Mouse (Mus musculus) common myeloid progenitor, adult 5-6 weeks (primary cell): ENCODE measurements around the gene Zfp599. TPM values are rescaled to one million over a fixed set of nuclear protein-coding genes. Genes with fewer than 3 reads are reported as not detected.
A peak's percentile ranks its signal among the peaks of the same experiment; 100 is the strongest.
"Not testable (repeated sequence)": the region's sequence is repeated elsewhere in the genome, so short reads cannot be mapped to it uniquely, and the experiment has no call there.

Experiments
- ATAC-seq: replicated peaks from 2 replicates; pipeline ENCODE4 v1.8.0; 2016; ENCODE audit warnings: low read depth, mild to moderate bottlenecking, moderate TSS enrichment, inconsistent platforms; ENCODE audit not compliant: poor library complexity, severe bottlenecking
- total RNA-seq: library from RNA; stranded (forward); fragments of 200-1000, 187-1606 nt; gene quantifications from 2 replicates; pipeline ENCODE4 v1.2.3, GENCODE M21; 2017

The Zfp599 gene
- total RNA-seq = 10.6 and 14.0 TPM in 2 replicates

DNA sequence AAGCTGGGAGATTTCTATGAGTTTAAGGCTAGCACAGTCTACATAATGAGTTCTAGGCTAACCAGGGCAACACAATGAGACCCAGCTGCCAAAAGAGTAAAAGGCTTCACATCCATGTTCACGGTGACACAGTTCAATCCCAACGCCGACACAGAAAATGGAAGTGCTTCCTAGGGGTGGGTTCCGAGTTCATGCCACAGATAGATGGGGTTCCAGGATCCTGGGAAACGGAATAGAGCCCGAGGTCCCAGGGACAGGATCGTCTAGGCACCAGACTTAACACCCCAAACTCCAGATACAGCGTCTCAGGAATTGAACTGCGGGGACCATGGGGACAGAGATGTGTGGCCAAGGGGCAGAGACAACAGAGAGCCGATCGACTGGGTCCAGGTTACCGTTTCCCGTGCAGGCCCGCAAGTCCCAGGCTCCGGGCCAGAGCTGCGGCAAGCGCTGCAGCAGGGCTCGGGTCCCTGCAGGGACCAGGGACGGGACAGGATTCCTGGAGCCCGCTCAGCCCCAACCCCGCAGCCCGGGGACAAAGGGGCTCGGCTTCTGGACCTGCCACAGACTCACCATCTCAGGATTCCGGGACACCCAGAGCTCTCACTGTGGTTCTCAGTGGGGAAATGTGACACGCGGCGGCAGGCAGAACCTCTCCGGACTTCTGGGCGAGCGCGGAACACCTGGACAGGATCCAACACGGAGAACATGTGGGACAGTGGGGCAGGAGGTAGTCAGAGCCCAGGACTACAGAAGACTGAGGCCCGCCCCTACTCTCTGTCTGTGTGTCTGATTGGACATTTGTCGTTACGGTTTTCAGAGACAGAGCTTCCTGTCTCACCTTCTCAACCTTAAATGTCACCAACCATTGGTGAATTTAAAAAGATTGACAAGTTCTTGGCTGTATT, at the start of gene Zfp599:
Gene Zfp599 (minus strand): TSS at position 712 of the 908 bp plus-strand sequence.
- ATAC-seq = peak; percentile 95

DNA sequence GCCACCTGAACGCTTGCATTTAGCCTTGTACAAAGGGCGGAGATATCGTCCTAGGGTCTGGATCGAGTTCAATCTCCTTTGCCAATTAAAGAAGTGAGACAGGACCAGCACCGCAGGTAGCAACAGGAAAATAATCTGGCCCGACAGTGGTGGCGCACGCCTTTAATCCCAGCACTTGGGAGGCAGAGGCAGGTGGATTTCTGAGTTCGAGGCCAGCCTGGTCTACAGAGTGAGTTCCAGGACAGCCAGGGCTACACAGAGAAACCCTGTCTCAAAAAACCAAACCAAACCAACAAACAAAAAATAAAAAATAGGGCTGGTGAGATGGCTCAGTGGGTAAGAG, 48.2 kb upstream of the Zfp599 start:
- ATAC-seq = not testable (repeated sequence)

DNA sequence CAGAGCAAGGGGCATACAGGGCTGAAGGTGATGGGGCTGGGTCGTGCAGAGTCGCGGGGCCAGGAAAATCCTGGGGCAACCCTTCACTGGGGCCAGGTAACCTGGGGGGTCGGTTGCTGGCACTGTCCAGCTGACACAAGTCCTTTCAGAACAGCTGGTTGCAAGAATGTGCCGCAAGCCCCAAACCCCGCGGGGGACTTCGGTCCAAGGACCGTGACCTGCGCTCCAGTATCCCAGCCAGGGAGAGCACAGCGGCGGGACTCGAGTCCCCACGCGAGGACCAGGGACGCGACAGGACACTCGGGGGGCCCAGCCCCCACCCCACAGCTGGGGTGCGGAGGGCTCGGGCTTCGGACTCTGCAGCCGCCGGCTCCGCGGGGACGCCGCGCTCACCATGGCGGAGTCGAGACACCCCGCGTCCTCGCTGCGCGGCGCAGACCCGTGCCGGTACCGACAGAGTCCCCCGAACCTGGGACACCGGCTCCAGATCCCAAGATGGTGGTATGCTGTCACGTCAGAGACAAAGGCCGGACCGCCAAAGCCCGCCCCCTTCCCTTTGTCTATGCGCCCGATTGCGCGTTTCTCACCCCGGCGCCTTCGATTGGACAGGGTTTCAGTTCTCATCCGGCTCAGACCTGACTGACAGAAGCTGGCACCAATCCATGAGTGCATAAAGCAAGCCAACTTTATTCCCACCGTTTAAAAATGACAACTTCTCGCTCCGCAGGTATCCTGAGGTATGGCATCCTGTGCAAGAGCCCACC, 47.6 kb upstream of the Zfp599 start, which contains the start of gene Zfp810:
Gene Zfp810 (minus strand): TSS at position 493 of the 764 bp plus-strand sequence.
- ATAC-seq = peak; percentile 99

DNA sequence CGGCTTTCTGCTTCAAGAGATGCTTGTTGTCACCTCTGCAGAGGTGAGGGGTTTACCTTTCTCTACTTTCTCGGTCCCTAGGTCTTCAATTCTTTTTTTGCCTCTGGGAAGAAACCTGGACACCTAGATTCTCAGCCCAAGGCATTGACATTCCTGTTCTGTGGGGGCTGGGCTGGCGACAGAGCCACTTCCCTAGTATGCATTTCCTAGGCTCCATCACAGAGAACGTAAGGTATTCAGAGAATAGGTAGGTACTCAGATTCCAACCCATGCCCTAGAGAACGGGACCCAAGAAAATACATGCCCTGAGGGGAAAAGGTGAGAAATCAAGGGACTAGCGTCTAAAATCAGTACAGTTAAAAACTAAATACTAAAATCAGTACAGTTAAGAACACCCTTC, 47.0 kb upstream of the Zfp599 start:
- no peak for ATAC-seq

DNA sequence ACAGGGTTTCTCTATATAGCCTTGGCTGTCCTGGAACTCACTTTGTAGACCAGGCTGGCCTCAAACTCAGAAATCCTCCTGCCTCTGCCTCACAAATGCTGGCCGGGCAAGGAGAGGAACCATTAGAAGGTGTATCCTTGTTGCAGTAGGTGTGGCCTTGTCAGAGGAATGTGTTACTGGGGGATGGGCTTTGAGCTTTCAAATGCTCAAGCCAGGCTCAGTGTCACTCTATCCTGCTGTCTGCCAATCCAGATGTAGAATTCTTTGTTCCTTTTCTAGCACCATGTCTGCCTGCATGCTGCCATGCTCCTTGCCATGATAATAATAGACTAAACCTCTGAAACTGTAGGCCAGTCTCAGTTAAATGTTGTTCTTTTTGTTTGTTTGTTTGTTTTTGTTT, 42.5 kb upstream of the Zfp599 start:
- ATAC-seq = no peak

DNA sequence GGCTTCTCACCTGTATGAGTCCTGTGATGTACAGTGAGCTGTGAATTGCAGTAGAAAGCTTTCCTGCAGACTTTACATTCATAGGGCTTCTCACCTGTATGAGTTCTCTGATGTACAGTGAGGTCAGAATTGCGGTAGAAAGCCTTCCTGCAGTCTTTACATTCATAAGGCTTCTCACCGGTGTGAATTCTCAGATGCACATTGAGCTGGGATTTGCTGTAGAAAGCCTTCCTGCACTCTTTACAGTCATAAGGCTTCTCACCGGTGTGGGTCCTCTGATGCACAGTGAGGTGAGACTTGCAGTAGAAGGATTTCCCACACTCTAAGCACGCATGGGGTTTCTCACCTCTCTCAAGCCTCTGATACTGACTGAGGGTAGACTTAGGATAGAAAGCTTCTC, 19.0 kb upstream of the Zfp599 start:
- ATAC-seq = no peak

DNA sequence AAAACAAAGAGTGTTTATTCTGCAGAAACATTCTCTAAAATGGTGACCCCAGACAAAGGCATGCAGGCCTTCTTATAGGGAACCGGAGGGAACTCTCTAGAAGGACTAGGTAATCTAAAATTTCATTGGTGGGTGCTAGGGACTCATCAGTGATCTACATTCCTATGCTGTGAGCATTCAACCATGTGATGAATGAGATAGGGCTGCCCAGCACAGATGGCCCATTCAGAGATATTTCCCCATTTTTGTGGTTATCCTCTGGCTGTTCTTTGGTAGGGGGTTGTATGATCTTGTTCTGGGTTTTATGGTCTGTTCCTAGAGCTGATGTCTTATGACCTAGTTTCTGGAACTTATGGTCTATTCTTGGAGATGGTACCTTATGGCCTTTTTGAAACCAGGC, 9.2 kb upstream of the Zfp599 start:
- ATAC-seq = no peak

DNA sequence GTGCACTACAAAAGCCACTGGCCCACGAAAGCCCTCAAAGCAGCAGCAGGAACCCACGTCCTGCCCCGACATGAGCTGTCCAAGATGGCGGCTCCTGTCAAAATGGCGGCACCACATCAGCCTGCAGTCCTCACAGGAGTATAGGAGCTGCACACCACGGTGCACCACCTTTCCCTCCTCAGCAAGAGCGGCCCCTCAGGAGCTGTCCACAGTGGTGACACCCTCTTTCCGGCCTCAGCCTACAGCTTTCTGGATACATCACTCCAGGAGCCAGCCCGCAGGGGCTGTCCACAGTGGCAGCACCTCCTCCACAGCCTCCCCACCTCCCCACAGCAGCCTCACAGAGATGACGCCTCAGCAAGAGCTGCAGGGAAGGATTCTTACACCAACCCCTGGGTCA, 2.9 kb upstream of the Zfp599 start:
- no peak for ATAC-seq

DNA sequence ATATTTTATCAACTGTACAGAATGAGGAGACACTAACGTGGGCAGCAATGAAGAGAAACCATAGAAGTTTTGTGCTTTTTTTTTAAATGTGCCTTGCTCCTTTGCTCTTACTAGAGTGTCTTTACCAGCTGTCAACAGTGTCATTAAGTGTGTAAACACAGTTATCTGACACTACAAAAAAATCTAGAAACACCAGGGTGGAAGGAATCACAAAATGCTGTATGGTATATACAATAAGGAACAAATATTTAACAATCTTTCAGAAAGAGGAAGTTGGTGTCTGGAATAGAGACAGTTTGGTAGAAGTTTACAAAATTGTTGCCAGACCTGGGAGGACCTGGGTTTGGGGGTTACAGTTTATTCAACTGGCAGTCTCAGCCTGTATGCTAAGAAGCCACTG, 1.9 kb upstream of the Zfp599 start:
- peak; percentile 26; the same call in 1 of the 2 replicates for ATAC-seq

DNA sequence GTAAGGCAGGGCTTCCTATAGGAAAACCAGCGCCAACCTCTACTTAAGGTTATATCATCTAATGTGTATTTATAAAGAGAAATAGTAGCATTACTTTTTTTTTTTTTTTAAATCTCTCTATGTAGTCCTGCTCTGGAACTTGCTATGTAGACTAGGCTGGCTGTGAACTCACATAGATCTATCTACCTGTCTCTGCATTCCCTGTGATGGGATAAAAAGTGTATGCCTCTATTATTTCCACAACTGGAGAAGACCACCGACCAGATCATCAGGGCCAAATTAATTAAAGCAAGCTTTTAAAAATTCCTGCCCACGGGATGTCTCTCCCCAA, 362 bp upstream of the Zfp599 start:
- ATAC-seq = no peak

DNA sequence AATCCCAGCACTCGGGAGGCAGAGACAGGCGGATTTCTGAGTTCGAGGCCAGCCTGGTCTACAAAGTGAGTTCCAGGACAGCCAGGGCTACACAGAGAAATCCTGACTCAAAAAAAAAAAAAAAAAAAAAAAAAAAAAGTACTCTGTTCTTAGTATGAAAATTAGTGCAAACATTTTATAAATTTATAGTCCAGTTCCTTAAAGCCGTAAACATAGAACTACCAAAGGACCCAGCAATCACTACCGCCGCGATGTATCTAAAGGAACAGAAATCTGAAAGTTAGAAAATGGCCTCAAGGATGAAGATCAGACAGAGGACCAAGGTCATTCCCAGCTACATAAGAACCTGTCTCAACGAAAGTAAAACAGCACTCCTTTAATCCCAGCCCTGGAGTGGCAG, 911 bp downstream of the Zfp599 start:
- no peak for ATAC-seq

DNA sequence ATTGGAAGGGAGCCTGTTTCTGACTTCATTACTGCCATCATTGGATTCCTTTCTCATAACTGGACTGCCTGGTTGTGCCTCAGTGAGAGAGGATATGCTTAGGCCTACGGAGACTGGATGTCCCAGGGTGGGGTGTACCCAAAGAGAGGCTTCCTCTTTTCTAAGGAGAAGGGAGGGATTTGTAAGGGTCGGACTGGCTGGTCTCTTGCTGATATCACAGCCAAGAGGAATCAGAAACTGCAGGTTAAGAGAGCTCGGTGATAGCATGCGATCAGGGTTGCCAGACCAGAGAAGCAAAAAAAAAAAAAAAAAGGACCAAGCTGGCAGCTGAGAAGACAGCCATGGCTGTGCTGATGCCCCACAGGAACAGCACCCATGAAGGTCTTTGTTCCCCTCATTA, 3.1 kb downstream of the Zfp599 start:
- ATAC-seq = no peak

DNA sequence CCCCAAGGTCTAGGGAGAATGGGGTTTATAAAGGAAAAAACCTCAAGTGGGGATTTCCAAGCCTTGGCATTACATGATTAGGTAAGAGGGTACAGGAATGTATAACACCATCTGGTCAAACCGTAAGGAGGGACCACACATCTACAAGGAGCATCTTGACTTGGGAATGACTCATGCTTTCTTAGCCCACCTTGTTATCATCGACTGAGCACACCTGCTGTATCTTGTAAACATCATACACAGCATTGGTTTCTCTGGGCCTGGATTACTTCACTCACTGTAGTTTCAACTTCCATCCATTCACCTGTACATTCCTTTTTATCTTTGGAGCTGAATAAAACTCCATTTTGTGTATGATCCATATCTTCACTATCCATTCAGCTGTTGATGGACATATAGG, 15.5 kb downstream of the Zfp599 start:
- ATAC-seq = no peak

DNA sequence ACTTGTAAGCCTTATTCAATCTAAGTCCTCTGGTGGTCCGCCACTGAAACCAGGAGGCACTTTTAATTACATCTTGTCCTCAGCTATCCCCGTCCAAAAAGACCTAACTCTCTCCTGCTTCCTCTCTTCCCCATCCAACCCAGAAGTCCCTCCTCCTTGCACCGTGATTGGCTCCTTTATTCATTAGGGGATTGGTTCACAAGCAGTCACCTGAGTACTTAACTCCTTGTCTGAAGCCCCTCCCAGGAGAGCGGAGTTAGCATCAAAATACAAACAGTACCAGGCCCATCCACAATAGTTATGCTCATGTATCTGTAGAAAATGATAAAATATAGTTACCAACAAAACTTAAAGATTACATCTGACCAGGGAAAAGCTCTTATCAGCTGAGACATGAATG, 19.7 kb downstream of the Zfp599 start:
- no peak for ATAC-seq

DNA sequence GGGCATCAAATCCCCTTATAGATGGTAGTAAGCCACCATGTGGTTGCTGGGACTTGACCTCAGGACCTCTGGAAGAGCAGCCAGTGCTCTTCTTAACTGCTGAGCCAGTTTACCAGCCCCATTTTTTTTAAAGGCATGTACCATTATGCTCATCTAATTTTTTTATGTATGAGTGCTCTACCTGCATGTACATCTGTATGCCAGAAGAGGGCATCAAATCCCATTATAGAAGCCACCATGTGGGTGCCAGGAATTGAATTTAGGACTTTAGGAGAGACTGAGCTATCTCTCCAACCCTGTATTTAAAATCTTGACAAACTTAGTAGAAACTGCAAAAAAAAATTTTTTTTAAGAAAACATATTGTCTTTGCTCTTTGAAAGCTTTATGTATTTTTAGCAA, 29.1 kb downstream of the Zfp599 start:
- no peak for ATAC-seq

DNA sequence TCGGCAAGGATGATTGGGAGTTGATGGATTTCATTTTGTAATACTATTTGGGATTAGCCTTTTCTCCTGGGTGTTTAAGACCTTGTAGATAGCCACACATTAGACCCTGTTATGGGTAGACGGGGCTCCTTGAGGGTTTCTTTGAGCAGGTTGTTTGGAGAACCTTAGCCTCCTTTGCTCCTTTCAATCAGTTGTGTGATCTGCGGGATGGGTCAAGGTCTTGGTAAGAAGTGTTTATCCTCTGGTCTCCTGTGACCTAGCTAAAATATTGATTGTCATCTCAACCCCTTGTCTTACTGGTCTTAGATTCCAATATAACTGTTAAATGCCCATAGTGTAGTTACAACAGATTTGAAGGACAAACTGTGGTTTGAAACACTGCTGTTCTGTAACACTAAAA, 29.6 kb downstream of the Zfp599 start:
- ATAC-seq = no peak

DNA sequence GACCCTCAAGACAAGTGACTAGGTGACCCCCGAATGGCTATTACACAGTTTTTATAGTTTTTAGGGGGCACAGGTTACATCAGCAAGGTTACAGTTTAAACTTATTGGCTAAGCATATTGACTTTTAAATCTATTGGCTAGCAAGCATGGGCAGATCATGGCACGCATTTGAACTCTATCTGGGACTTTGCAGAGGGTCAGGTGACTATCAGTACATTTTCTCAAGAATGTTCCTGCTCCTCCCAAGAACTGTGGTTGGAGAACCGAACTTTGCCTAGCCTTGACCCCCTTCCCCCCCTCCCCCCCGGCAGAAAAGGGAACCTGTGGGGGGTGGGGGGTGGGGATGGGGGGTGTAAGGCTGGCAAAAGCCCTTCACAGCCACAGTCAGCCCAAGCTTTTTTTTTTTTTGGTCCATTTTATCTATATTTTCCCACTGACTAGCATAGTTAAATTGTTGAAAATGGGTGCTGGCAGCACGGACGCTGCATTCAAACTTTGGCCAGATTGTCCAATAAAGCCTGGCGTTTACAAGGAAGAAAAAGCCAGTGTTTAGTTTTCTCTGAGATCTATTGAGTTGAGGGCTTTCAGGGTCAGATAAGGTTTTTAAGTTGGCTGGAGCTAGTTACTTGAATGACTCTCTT, 30.2 kb downstream of the Zfp599 start:
- no peak for ATAC-seq

DNA sequence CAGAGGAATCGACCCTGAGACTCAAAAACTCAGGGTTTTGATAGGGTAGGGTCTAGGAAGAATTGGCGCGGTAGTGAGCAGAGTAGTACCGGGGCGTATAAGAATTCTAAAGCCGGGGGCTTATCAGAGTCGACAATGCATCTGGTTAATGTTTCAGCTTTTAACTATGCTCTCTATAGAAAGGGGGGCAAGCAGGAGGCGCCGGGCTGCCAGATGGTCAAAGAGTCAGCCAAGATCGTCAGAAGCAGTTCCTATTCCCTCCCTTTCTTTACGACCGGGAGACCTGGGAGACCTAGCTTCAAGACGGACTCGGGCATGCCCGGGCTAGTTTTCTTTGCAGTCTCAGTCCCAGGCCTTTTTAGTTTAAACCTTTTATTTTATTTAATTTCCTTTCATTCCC, 32.8 kb downstream of the Zfp599 start:
- ATAC-seq = no peak

DNA sequence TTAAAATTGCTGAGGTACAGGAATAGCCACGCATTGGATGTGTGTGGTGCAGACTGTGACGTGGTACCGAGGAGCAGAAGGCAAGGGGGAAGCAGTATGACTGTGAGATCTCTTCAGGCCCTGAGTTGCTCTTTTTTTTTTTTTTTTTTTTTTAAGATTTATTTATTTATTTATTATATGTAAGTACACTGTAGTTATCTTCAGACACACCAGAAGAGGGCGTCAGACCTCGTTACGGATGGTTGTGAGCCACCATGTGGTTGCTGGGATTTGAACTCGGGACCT, 33.4 kb downstream of the Zfp599 start:
- ATAC-seq = not testable (repeated sequence)

DNA sequence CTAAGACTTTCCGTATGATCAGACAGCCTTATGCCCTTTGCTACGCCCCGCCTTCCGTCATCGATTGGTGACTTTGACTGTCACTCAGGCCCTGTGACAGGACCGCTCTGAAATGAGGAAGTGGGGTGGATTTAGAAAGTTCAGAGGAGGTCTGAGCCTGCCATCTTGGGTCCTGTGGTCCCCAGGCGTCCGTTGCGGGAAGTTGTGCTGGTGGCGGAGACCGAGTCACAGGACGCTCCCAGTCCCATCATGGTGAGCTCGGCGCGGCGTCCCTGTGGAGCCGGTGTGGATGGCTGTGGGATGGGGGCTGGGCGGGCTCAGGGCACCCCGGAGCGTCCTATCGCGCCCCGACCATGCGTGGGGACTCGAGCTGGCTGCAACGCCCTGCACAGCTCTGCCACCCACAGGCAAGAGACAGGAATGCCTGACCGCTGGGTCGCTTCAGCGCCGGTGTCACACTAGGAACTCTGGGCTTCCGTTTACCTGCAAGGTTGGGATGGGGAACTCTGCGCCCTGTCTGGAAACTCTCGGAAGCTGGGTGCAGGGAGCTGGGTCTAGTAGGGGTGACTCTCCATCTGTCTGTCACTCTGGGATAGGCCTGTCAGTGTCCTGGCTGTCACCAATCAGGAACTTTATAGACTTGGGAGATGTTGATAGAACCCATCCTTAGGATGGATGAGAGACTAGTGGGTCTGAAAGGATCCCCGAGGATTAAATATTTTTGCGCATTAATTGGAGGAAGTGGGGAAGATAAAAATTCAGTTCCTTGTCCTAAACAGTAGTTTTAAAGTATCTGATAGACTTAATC, 33.9 kb downstream of the Zfp599 start, which contains the start of gene Zfp809:
Gene Zfp809 (plus strand): TSS at position 134 of the 808 bp plus-strand sequence.
- ATAC-seq = peak; percentile 93
